Mouse (Mus musculus) NIH3T3 (cell line): Measurements from ENCODE around the gene Abhd17c.
"Not testable (repeated sequence)": the region's sequence is repeated elsewhere in the genome, so short reads cannot be mapped to it uniquely, and the experiment has no call there.

Source experiments
- DNase-seq: peaks from one replicate; pipeline ENCODE4 v3.0.0-alpha.2; 2012; ENCODE audit warnings: low read depth

Abhd17c gene

DNA sequence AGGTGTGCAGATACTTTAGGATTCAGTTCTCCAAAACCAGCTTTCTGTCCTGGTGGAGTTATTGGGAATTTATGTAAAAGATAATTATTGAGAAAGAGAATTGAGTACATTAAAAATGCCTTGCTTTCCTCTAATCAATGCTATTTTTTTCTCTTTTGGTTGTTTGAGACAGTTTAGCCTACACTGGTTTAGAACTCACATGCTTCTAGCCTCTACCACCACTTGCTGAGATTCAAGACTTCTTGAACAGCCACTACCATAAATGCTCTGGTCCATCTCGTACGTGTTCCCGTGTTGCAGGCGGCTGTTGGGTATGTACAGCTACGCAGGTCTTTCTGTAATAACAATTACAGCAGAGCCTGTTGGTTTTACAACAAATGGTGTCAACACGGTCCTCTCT, 681 bp upstream of the Abhd17c start:
- DNase-seq, result no peak

DNA sequence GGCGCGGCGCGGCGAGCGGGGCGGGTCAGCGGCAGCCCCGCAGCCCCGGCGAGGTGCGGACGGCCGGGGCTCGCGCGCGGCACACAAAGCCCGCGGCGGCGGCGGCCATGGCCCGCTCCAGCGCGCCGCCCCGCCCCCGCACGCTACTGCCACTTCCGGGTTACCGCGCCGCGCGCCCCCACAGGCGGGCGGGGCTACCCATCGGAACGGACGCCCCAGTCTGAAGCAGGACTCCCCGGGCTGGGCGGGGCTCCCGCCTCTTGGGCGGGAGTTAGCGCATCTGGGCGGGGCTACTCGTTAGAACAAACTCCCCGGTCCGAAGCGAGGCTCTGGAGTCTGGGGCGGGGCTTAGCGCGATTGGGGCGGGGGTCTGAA, 254 bp upstream of the Abhd17c start:
- peak; percentile 98 for DNase-seq

DNA sequence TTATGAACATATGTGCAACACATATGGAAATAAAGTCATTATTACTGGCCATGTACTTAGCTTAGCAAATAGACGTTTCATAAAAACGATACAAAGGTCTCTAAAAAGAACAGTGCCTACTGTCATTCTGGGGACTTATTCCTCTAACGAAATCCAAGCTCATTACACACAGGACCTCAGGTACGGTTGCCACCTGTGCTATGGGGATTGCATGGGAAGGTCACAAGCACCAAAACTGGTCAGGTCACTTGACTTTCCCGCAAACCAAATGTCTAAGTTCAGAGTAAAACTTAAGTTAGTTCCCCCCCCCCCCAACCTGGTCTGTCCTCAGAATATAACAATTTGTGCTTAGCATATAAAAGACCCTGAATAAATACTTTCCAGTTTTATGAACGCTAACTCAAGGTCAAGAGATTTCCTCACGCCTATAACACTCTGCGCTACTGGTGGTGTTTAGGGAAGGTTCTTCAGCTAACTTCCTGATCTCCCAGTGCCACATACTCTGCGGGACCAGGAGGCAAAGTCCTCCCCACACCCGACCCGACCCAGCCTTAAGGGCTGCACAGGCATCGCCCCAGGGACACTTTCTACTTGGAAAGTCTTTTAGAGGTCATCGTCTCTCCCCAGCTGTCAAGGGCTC, 1.2 kb downstream of the Abhd17c start:
- no peak for DNase-seq

DNA sequence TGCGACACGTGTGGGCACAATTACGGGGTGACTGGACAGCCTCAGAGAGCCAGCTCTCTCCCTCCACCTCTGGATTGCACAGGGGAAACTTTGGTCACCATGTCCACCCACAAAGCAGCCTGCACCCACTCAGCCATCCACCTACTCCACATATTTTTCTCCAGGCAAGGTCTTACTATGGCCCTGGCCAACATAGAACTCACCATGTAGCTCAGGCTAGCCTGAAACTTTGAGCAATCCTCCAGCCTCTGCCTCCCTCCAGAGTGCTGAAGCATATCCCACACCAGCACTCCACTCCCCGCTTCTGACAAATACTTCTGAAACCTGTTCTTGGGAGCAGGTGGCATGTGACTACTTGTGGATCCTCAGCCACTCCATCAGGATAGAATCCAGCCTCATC, 1.9 kb downstream of the Abhd17c start:
- peak; percentile 46 for DNase-seq

DNA sequence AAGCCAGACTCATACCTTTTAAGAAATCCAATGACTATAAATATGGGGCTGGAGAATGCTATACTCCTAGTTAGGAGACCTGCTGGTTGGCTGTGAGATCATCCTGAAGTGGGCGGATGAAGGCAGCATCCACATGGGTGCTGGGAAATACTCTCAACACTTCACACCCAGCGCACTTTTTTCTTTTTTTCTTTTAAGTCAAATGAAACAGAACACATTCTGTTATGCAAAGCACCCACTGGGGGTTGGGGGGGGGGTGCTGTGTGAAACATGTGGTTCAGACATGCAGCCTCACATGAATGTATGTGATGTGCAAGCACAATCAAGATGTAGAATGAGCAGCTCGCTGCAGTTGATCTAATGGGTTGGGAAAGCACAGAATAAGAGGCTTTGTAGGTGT, 2.8 kb downstream of the Abhd17c start:
- no peak for DNase-seq

DNA sequence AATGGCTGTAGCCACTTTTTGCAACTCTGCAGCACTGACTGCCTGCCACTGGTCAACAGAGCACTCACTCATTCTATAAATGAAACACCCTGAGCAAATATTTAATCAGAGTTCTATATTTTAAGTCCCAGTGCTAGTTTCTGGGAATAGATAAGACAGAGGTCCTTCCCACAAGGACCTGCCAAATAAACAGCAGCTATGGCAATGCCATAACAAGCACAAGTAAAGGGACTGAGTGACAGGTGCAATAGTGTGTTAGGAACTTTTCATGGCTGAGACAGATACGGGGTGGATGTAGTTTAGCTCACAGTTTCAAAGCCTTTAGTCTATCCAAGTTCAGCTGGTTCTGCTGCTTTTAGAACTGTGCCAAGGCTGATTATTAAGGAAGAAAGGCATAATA, 3.9 kb downstream of the Abhd17c start:
- DNase-seq, result no peak

DNA sequence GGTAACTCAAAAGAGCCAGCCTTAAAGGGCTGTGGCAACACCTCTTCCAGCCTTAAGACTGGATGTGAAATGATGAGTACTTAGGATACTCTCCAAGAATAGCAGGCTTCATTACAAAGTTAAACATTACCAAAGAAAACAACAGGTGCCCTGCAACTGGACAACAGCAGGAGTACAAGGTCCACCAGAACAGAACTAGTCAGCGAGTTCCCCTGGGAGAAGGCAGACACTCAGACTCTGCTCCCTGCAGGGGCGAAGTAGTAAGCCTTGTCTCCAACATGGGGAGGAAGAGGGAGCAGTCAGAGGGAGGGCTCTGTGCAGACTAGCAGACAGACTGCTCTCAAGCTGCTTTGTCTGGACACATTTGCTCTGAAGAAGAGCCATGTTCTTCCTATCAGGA, 6.1 kb downstream of the Abhd17c start:
- no peak for DNase-seq

DNA sequence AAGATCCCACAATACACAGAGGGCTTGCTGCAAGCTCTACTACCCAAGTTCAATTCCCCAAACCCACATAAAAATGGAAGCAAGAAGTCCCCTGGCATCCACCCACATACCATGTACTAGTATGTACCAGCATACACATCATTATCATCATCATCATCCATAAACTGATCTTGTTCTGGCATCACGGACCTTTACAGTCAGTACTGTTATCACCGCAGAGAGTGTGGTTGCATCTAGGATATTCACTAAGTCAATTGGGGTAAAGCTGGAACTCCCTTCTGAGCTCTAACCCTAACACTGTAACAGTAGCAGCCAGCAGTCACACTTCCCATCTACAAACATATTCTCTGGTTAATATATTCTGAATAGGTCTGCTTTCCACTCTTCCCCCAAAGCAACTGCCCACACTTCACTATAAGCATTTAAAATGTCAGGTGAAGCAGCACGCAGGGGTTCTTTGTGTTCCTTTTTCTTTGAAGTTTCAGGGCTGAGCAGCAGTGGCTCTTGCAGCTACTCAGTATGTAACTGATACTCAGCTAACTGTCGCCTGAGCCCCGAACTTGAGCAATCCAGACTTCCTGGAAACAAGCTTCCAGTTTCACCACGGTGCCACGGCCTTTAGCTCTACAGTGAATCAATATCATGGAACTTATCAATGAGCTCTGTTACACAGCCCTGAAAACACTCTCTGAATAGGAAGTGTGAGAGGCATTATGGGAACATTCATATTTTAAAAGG, 8.8 kb downstream of the Abhd17c start:
- peak; percentile 50 for DNase-seq

DNA sequence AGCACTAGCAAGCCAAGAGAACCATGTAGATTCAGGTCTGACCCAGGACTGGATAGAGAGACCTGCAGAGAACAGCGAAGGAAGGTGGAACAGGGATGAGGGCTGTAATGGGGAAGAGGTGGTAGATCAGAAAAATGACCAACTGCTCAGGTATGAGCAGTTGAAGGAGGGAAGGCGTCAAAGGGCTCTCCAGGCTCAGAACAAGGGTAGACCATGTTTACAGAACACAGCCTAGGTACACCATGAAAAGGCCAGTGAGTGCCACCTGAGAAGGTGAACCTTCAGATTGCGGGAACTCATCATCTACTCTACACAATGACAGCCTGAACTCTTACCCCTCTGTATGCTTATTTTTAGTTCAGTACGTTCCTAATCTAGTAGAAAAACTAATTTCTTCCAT, 9.5 kb downstream of the Abhd17c start:
- no peak for DNase-seq

DNA sequence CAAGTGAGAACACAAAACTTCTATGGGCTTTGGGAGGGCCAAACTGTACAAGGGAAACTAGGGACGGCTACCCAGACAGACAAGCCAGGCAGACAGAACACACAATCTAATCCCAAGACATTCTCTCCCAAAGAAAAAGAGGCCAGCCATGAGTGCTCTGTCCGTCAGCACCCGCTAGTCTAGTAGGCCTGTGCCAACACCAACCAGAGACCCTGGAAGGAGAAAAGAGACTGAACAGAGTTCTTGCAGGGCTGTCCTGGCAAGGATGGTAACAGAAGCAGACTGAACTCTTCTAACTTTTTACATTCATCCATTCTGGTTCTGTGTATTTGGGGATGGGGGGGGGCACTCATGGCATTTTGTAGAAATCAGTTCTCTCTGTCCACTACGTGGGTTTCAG, 12.1 kb downstream of the Abhd17c start:
- peak; percentile 41 for DNase-seq

DNA sequence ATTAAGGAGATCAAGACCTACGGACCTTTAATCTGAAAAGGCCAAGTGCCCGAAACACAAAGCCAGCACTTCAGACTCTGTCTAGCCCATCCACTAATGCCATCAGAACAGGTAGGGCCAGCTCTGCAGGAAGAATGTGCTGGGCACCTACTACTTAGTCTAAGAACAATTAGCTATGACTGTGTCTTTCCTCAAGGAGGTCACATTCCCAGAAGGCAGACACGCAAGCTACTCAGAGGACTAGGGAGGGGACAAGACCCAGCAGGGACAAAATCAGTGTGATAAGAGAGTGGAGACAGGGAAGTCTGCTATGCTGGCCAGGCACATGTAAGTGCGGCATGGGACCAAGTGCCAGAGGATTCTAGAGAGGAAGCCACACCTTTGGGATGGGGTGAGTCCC, 13.0 kb downstream of the Abhd17c start:
- no peak for DNase-seq

DNA sequence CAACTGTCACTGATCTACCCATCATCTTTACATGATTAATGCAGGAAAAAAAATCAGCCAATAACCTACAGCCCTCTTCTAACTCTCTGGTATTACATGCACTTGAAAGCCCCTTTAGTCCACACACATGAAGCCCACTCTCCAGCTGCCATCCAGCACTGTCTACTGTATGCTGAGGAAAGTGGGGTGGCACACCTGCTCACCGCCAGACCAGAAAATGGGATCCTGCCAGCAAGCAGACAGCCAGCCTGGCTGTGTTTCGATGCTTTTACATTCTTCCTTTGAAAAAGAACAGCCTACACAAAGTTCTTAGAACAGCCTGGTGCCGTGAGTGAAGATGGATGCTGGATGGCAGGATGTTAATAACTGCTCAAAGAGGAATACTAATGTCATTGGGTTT, 13.9 kb downstream of the Abhd17c start:
- no peak for DNase-seq

DNA sequence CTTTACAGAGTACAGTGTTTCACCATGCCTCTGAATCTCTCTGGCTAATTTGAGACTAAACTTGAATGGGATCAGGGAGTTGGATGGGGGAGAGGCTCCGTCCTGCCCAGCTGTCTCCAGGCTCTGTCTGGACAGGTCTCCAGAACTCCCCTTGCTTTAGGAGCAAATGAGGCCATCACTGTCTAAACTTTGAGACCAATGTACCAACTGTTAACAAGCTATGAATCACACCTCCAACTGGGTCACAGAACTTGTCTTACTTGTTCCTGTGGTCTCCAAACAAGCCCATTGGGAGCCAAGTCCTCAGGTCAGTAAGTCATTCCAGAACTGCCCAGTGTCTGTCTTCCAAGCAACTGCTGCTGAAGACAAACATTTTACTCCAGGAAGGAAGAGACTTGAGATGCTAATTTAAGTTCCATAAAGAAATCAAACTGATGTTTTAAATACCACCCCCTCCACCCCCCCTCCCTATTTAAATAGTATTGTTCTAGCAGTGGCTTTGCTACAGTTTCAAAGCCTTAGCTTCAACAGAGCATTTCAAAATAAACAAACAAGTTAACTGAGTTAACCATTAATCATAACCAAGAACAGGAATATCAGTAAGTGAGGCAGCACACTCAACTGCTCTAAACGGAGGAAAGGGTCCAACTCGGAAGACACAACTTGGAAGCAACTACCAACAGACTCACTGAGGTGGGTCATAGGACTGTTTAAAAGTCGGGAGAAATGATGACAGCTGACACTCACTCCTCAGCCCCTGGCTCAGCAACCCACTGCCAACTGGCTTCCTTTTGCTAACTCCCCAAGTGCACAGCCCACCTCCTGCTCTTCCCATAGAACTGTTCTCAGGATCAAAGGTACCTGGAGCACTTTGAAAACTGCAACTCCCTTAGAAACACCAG, 15.6 kb downstream of the Abhd17c start:
- DNase-seq, result peak; percentile 14

DNA sequence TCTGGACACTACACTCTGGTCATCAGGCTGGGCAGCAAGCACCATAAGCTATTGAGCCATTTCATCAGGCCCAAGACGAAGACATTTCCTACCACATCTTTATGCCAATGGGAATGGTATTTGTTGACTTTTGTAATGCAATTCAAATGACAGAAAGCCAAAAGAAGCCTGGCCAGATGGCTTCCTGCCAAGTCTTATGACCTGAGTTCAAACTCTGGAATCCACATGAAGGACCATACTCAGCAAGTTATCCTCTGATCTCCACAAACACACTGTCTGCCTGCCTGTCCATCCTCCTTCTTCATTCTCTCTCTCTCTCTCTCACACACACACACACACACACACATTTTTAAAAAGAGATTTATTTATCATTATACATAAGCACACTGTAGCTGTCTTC, 19.0 kb downstream of the Abhd17c start:
- DNase-seq, result peak; percentile 91

DNA sequence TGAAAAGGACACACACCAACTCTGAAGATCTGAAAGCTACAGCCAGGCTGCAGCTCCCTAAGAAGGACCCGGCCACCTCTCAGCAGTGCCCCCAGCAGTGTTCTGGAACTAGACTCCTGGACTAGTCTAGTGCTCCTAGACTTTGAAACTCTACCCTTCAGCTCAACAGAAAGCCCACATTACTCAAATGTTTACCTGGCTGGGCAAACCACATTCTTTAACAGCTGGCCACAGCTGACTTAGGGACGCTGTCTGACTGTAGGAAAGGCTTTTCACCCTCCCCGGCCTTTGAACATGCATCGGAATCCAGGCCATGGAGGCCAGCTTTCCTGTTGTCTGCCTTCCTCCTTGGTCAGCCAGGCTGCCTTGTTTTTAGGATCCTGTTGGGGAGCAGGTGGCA, 20.0 kb downstream of the Abhd17c start:
- DNase-seq, result no peak

DNA sequence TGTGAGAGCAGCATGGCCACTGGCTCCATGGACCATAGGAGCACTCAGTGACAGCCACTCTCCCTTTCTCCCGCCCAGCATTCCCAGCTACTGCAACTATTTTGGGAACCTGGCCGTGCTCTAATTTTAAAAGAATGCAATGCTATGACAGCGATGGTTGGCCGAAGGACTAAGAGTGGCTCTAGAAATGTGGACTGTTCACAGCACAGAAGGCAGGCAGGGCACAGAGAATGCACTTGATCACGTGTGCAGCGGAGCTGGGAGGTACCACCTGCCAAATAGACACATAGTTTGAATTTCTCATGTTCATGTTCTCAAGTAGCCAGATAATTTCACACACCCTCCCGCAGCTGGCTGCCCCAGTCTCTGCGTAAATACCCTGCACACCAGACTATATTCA, 23.0 kb downstream of the Abhd17c start:
- DNase-seq, result peak; percentile 27

DNA sequence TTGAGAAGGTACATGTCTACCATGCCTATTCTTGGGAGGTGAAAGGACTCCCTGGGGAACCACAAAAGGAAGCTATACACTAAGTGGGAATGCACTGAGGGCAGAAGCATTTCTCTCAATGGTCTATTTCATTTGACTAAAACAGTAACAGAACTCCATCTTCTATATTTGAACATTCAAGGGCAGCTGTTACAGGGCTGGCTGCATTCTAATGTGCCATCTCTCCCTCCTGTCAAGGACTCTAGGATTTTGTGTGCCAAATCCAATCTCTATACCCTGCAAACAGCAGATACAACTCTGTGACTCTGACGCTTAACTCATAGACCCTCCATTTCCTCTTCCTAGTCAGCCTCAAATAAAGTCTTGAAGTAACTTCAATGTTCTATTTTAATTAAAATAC, 26.0 kb downstream of the Abhd17c start:
- DNase-seq, result no peak

DNA sequence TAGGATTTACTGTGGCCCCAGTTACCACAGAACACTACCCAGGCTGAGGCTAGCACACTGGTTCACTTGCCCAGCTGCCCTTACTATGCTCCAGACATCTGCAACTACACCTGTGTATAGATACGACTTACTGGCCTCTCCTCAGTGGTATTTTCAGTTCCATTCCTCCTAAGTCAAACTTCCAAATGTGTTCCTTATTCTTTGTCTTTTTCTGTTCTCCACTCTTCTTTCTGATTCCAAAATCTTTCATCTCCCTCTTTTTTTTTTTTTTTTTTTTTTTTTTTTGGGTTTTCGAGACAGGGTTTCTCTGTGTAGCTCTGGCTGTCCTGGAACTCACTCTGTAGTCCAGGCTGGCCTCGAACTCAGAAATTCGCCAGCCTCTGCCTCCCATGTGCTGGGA, 28.0 kb downstream of the Abhd17c start:
- DNase-seq, result not testable (repeated sequence)

DNA sequence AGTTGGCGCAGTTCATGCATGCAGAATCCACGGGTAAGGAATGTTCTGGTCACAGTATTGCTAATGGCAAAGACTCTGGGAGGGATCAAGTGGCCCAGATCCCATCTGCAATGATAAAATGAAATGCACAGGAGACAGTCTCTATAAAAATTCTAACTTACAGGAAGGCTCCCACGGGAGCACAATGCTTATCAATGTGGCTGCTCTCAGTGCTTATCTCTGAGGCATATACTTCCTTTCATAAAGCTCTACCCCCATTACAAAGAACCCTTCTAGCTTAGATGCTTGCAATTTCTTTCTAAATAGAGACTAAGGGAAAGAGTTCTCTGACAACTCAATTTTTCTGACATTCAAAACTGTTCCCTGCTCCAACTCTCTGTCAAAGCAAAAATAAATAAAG, 29.9 kb downstream of the Abhd17c start:
- no peak for DNase-seq

DNA sequence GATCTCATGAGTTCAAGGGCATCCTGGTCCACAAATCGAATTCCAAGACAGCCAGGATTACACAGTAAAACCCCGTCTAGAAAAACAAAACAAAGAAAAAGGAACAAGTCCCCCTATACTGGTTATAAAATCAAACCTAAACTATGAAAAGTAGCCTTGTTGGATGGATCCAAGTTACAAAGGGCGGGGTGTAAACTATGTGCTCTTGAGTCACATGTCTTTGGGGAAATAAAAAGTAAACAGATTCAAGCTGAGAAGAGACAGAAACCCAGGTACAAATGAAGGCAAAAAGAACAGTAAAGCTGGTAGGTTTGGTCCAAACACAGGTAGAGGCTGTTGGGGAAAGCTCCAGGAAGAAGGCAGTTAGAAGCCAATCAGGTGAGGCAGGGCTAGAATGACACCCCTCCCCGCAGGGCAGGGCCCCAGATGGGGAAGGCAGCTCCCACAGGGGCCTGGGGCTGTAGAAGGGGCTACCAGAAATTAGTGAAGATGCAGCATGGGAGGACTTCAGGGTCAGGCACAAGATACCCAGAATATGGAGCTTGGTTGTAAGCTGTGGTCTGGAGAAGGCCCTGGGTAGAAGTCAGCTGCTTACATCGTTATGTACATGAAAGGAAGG, 31.4 kb downstream of the Abhd17c start:
- no peak for DNase-seq

DNA sequence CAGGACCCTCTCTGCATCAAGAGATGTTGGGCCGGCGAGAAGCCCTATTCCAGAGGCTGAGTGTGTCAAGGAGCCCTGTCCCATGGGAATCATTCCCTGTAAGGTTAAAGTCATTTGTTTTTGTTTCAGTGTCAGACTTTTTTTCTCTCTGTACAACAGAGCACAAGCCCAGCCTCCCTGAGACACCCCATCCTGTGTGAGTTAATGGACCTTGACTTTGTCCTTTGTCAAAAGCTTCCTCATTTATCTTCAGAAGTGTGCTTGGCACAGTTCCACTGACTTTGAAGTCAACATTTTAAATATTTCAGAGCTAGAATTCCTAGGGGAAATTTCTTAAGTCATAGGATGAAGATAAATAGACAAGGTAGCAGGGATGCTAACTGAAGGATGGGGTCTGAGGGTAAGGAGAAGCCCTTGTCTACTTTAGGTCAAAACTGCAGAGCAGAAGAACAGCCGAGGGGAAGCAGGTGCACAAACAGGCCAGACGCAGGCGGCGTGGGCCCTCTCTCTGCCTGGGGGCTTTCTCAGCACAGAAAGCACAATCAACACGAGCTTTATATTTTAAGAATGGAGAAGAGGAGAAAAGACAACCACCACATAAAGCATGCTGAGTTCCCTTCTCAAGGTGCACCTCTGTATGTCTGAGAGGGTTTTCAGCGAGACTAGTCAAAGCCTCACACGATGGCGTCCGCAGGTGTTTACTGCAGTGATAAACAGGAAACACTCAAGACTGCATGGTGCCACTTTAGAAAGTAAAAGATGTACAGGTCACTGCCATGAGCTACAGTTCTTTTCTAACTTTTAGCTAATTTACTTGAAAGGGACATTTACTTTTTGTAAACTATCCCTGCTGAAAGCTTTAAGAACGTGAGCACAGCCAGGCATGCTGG, 32.2 kb downstream of the Abhd17c start:
- peak; percentile 8 for DNase-seq
